Mouse (Mus musculus): ENCODE results near the gene Tmed1.
"Not testable (repeated sequence)": the region's sequence is repeated elsewhere in the genome, so short reads cannot be mapped to it uniquely, and the experiment has no call there.

Gene Tmed1

GRCm38 (mm10) chr9:21472913-21473312, 37.1 kb downstream of the Tmed1 start:
- DNase-seq (ENCODE audit: low read depth, low spot score) = no peak

GRCm38 (mm10) chr9:21469032-21470024, 40.7 kb downstream of the Tmed1 start:
- DNase-seq (ENCODE audit: low read depth, low spot score) = no peak

GRCm38 (mm10) chr9:21464565-21464928, 45.5 kb downstream of the Tmed1 start:
- not testable (repeated sequence) for DNase-seq (ENCODE audit: low read depth, low spot score)

GRCm38 (mm10) chr9:21463766-21464564, 46.1 kb downstream of the Tmed1 start:
- no peak for DNase-seq (ENCODE audit: low read depth, low spot score)

- DNase-seq (ENCODE audit: low read depth, low spot score) = peak; percentile 17
These were observed 46.9 kb downstream of the Tmed1 start for GRCm38 (mm10) chr9:21463138-21463590.

- DNase-seq (ENCODE audit: low read depth, low spot score) = no peak
These were observed 49.6 kb downstream of the Tmed1 start for GRCm38 (mm10) chr9:21460400-21460940.

GRCm38 (mm10) chr9:21458821-21459220, 51.2 kb downstream of the Tmed1 start:
- DNase-seq (ENCODE audit: low read depth, low spot score) = no peak

Data from retina, postnatal 7 days (tissue).